Mouse (Mus musculus) stomach, embryonic 15.5 days (tissue): ENCODE measurements around the gene Crygn. TPM values are rescaled to one million over a fixed set of nuclear protein-coding genes. Genes with fewer than 3 reads are reported as not detected.

Source experiments
- ATAC-seq: fragments of 200-750 bp; cut with Nextera tagmentation; 2 replicates; pipeline ENCODE4 v1.8.0; 2017; ENCODE audit warnings: low read depth, moderate number of reproducible peaks, moderate TSS enrichment; ENCODE audit not compliant: insufficient read depth, low FRiP score
- H3K27ac ChIP-seq: fragments of 300-500 bp; sonication (generic); 2 replicates; pipeline ENCODE4 v1.5.1; 2015; ENCODE audit warnings: mild to moderate bottlenecking, inconsistent platforms
- H3K27me3 ChIP-seq: fragments of 300-500 bp; sonication (generic); replicated peaks from 2 replicates; pipeline ENCODE4 v1.6.1; 2015; ENCODE audit warnings: inconsistent platforms
- H3K36me3 ChIP-seq: fragments of 300-500 bp; sonication (generic); 2 replicates; pipeline ENCODE4 v1.6.1; 2015; ENCODE audit warnings: inconsistent platforms
- H3K4me1 ChIP-seq: fragments of 300-500 bp; sonication (generic); 2 replicates; pipeline ENCODE4 v1.6.1; 2015; ENCODE audit warnings: inconsistent platforms
- H3K4me2 ChIP-seq: fragments of 300-500 bp; sonication (generic); 2 replicates; pipeline ENCODE4 v1.6.1; 2015; ENCODE audit warnings: mild to moderate bottlenecking, inconsistent platforms
- H3K4me3 ChIP-seq: fragments of 300-500 bp; sonication (generic); replicated peaks from 2 replicates; pipeline ENCODE4 v1.5.1; 2015; ENCODE audit warnings: inconsistent platforms
- H3K9ac ChIP-seq: fragments of 300-500 bp; sonication (generic); 2 replicates; pipeline ENCODE4 v1.6.1; 2015; ENCODE audit warnings: inconsistent platforms
- H3K9me3 ChIP-seq: fragments of 300-500 bp; sonication (generic); 2 replicates; pipeline ENCODE4 v1.6.1; 2016; ENCODE audit warnings: inconsistent platforms
- WGBS: fragments of 180-500 bp; shearing (Covaris S2); methylation state at CpG from one replicate; pipeline ENCODE4 v1.1.7; 2015; 5-methylcytosine and 5-hydroxymethylcytosine counted together
- polyA plus RNA-seq: library from polyadenylated mRNA; unstranded; fragments of >200 nt; fragmentation: Nextera tagmentation; extraction: Ambion mirVana; gene quantifications from 2 replicates; pipeline ENCODE4 v1.2.1, GENCODE M21; 2015

Gene Crygn
- polyA plus RNA-seq, 1 experiment from 2014 or later = 1.6 TPM

GRCm38 (mm10) chr5:24741172-24741885 lies 16.5 kb downstream of the Crygn start:
- no peaks in the 10 kb centered on the region for H3K9me3 ChIP-seq
- H3K4me3 ChIP-seq = no peak overlapping the region
- H3K27ac ChIP-seq = peak overlapping the region; percentile 49; the same call in 1 of the 2 replicates
- peaks cover 16% of the 10 kb centered on the region for H3K4me1 ChIP-seq
- peak; percentile 59 for ATAC-seq
- H3K4me2 ChIP-seq = no peak overlapping the region
- H3K9ac ChIP-seq = no peak overlapping the region
- no peaks in the 10 kb centered on the region for H3K27me3 ChIP-seq
- 54% methylated on average over 15 of the region's 15 CpGs for WGBS
- H3K36me3 ChIP-seq = no peaks in the 10 kb centered on the region

DNA sequence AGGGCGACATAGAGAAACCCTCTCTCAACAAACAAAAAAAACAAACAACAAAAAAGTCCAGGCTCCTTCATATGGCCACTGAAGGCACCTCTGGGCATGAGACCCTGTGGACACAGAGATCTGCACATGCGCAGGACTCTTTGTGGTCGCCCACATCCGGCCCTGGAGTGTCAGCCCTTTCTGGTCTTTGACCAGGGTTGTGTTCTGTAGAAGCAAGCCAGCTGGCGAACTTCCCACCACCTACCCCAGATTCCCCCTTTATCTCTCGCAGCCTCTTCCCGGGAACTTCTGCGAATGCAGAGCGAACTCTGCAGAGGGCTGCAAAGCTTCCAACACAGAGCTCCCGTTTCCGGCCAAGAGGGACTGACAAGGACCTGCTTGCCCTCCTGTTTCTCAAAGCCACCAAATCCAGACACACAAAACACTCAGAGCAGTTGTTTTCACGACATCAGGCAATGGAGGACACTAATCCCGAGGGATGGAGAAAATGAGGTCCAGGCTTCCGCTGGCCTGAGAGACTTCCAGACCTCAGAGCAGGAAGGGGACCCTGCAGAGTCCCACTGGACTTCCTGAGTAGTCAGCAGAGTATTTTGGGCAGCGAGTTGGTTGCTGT lies 18.6 kb downstream of the Crygn start:
- WGBS = 37% methylated on average over 15 of the region's 15 CpGs
- no peaks in the 10 kb centered on the region for H3K27me3 ChIP-seq
- no peak overlapping the region for H3K9ac ChIP-seq
- no peak overlapping the region for H3K4me2 ChIP-seq
- H3K9me3 ChIP-seq = no peaks in the 10 kb centered on the region
- peak overlapping the region; percentile 85 for H3K27ac ChIP-seq
- no peaks in the 10 kb centered on the region for H3K36me3 ChIP-seq
- peaks cover 16% of the 10 kb centered on the region for H3K4me1 ChIP-seq
- no peak overlapping the region for H3K4me3 ChIP-seq
- ATAC-seq = peak; percentile 61; the same call in 1 of the 2 replicates

DNA sequence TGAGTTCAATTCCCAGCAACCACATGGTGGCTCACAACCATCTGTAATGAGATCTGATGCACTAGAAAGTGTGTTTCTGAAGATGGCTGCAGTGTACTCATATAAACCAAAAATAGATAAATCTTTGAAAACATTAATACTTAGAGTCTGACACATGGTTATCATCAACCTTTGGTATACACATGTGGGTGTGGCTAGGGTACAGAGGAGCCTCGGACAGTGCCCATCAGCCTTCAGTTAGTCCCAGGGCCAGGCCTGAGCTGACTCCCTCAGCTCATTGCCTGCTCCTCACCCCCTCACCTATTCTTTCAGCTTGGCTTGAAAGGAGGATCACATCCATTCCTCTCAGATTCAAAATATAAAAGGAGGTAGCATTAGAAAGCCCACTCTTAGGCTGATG lies 19.3 kb downstream of the Crygn start:
- ATAC-seq = no peak
- H3K4me1 ChIP-seq = peaks cover 16% of the 10 kb centered on the region
- H3K27ac ChIP-seq = peak overlapping the region; percentile 85; the same call in 1 of the 2 replicates
- no peak overlapping the region for H3K9ac ChIP-seq
- H3K36me3 ChIP-seq = no peaks in the 10 kb centered on the region
- no peak overlapping the region for H3K4me2 ChIP-seq
- H3K9me3 ChIP-seq = no peaks in the 10 kb centered on the region
- H3K27me3 ChIP-seq = no peaks in the 10 kb centered on the region
- no peak overlapping the region for H3K4me3 ChIP-seq
- WGBS = 69% methylated on average over 1 of the region's 1 CpGs

- H3K36me3 ChIP-seq = no peaks in the 10 kb centered on the region
- no peaks in the 10 kb centered on the region for H3K9me3 ChIP-seq
- H3K27ac ChIP-seq = no peak overlapping the region
- H3K4me3 ChIP-seq = no peak overlapping the region
- 93% methylated on average over 10 of the region's 10 CpGs for WGBS
- no peak overlapping the region for H3K9ac ChIP-seq
- no peaks in the 10 kb centered on the region for H3K27me3 ChIP-seq
- ATAC-seq = no peak
- H3K4me1 ChIP-seq = peaks cover 19% of the 10 kb centered on the region
- no peak overlapping the region for H3K4me2 ChIP-seq
These were observed 20.2 kb downstream of the Crygn start for GRCm38 (mm10) chr5:24737595-24737994.

DNA sequence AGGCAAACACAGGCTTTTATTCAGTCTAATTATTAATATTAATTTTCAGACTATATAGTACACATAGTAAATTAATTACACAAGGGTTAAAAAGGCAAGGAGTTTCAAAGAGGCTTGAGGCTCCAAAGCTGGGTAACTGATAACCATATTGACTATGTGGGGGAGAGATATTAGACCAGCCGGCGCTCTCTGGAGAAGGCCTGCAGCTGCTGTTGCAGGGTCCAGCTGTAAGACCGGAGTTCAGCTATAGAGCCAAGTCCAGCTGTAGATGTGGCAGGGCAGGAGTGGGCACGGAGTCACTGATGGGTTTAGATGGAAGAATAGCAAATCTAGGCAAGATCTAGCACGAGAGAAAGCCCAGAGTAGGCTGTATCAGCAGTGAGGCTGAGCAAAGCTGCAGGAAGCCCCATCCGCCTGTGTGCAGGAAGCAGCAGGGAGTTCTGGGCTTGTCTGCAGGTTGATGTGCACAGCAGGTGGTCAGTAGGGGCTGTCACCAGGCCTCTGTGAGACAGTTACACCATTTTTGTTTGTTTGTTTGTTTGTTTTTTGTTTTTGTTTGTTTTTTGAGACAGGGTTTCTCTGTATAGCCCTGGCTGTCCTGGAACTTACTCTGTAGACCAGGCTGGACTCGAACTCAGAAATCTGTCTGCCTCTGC lies 23.9 kb downstream of the Crygn start:
- Histone ChIP-seq H3K4me1 (peaks cover 17% of the 10 kb centered on the region), H3K36me3 (no peaks in the 10 kb centered on the region), H3K9ac (no peak overlapping the region), H3K27me3 (no peaks in the 10 kb centered on the region), H3K4me3 (no peak overlapping the region), H3K4me2 (no peak overlapping the region), H3K9me3 (no peaks in the 10 kb centered on the region), H3K27ac (0 out of 2 replicates have a peak overlapping the region, but pooled peaks have one; percentile 16)
- peak; percentile 35; the same call in 1 of the 2 replicates for ATAC-seq
- 48% methylated on average over 7 of the region's 7 CpGs for WGBS

DNA sequence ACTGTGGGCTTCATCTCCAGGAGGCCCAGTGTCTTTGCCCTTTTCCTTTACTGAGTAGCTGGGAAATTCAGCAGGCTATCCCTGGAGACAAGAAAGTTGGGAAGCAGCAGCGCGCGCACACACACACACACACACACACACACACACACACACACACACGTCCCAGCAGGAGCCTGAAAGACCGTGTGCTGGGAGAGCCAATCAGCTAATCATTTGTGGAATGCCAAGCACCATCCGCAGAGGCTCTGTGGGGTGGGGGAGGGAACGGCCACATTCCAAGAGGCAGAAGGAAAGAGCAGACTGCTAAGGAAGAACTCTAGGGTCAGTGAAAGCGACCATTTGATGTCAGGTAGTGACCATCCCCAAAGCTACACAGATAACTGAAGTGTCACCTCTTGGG lies 24.7 kb downstream of the Crygn start:
- no peaks in the 10 kb centered on the region for H3K36me3 ChIP-seq
- no peak overlapping the region for H3K9ac ChIP-seq
- ATAC-seq = peak; percentile 53; the same call in 1 of the 2 replicates
- H3K9me3 ChIP-seq = no peaks in the 10 kb centered on the region
- H3K4me1 ChIP-seq = peaks cover 17% of the 10 kb centered on the region
- no peaks in the 10 kb centered on the region for H3K27me3 ChIP-seq
- 0 out of 2 replicates have a peak overlapping the region, but pooled peaks have one; percentile 17 for H3K27ac ChIP-seq
- H3K4me2 ChIP-seq = 0 out of 2 replicates have a peak overlapping the region, but pooled peaks have one; percentile 5
- 5% methylated on average over 8 of the region's 8 CpGs for WGBS
- H3K4me3 ChIP-seq = no peak overlapping the region

DNA sequence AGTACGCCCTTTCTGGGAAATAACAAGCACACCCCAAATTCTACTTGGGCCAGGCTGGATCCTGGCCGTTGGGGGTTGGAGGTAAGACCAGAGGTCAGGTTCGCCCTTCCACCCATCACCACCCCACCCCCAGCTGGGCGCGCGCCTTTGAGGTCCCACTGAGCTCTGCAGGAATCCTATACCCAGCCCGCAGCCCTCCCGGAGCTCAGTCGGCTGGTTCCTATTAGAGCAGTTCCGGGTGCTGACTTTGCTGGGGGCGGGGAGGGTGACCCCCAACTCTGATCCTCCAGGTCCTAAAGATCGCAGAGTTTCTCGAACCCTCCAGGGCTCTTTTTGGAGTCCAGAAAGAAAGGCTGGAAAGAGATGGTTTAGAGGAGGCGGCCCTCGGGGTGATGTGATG lies 26.8 kb downstream of the Crygn start:
- H3K4me1 ChIP-seq = peaks cover 22% of the 10 kb centered on the region
- 3% methylated on average over 15 of the region's 15 CpGs for WGBS
- H3K9ac ChIP-seq = peak overlapping the region; percentile 58
- no peak overlapping the region for H3K27ac ChIP-seq
- ATAC-seq = no peak
- no peaks in the 10 kb centered on the region for H3K36me3 ChIP-seq
- peak overlapping the region; percentile 93 for H3K4me2 ChIP-seq
- peak overlapping the region; percentile 57 for H3K4me3 ChIP-seq
- H3K27me3 ChIP-seq = no peaks in the 10 kb centered on the region
- no peaks in the 10 kb centered on the region for H3K9me3 ChIP-seq

GRCm38 (mm10) chr5:24730488-24730871 lies 27.3 kb downstream of the Crygn start, which contains the start of gene Wdr86:
Gene Wdr86 (minus strand): TSS chr5:24730727.
- Histone ChIP-seq H3K4me2 (peak within 1 kb of the TSS; percentile 93), H3K27ac (0 out of 2 replicates have a peak within 1 kb of the TSS, but pooled peaks have one; percentile 4)
- WGBS = under 1% methylated on average over 23 of the region's 23 CpGs

DNA sequence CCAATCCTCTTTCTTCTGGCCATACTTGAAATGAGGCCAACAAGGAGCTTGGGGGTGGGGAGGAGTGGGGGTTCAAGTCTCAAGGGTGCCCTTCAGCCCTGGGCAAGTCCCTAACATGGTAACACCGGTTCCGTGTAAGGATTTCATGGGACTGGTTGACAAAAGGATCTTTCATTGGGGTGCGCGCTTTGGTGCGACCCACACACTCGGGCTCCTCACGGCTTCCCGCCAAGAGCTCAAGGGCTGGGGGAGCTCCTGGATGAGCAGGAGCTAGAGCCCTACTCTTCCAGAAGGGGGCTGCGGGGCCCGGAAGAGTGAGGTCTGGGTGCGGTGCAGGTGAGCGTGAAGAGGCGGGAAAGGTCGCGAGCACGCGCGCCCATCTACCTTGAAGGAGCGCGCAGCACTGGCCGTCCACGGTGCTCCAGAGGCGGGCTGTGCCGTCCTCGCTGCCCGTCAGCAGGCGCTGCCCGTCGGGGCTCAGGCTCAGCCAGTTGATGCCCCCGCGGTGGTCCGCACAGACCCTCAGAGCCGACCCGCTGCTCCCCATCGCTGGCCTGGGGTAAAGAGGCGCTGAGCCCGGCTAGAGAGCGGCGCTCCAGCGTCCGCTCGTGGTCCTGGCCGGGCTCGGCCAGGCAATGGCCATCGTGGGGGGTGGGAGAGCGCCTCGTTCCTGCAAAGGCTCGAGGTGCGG lies 27.9 kb downstream of the Crygn start:
- no peak for ATAC-seq

More at GRCm38 (mm10) chr5:24730488-24730871, 27.3 kb downstream of the Crygn start, which contains the start of gene Wdr86:
- H3K9ac ChIP-seq = peak within 1 kb of the TSS; percentile 58
- peak; percentile 6; the same call in 1 of the 2 replicates for ATAC-seq
- H3K4me1 ChIP-seq = peaks cover 23% of the 10 kb centered on the region
- H3K4me3 ChIP-seq = peak within 1 kb of the TSS; percentile 57
- H3K27me3 ChIP-seq = no peaks in the 10 kb centered on the region
- no peaks in the 10 kb centered on the region for H3K9me3 ChIP-seq
- H3K36me3 ChIP-seq = no peaks in the 10 kb centered on the region

GRCm38 (mm10) chr5:24726901-24727836 lies 30.6 kb downstream of the Crygn start:
- Histone ChIP-seq H3K4me1 (peaks cover 36% of the 10 kb centered on the region), H3K27me3 (no peaks in the 10 kb centered on the region)

More for the DNA sequence above, 27.9 kb downstream of the Crygn start:
- Histone ChIP-seq H3K9me3 (no peaks in the 10 kb centered on the region), H3K9ac (peak overlapping the region; percentile 58), H3K36me3 (no peaks in the 10 kb centered on the region), H3K27me3 (no peaks in the 10 kb centered on the region), H3K4me1 (peaks cover 28% of the 10 kb centered on the region), H3K4me2 (peak overlapping the region; percentile 93), H3K4me3 (peak overlapping the region; percentile 57), H3K27ac (0 out of 2 replicates have a peak overlapping the region, but pooled peaks have one; percentile 4)
- WGBS = 1% methylated on average over 48 of the region's 49 CpGs

More at GRCm38 (mm10) chr5:24726901-24727836, 30.6 kb downstream of the Crygn start:
- H3K4me3 ChIP-seq = no peak overlapping the region
- no peak overlapping the region for H3K9ac ChIP-seq
- no peak overlapping the region for H3K4me2 ChIP-seq
- H3K36me3 ChIP-seq = no peaks in the 10 kb centered on the region
- 56% methylated on average over 12 of the region's 12 CpGs for WGBS
- H3K27ac ChIP-seq = no peak overlapping the region
- no peak for ATAC-seq
- H3K9me3 ChIP-seq = no peaks in the 10 kb centered on the region
